Mouse (Mus musculus) kidney, adult 2 months (tissue): ENCODE results near the gene Irf2.
A peak's percentile ranks its signal among the peaks of the same experiment; 100 is the strongest.

ENCODE experiments used
- CTCF ChIP-seq: fragments of 200-500 bp; conservative IDR thresholded peaks from 2 replicates; pipeline ENCODE4 v1.5.1; 2011; ENCODE audit warnings: low read depth, mild to moderate bottlenecking, control low read depth, low read length, moderate library complexity, mixed read lengths; ENCODE audit not compliant: insufficient read depth, insufficient read length
- POLR2A ChIP-seq: fragments of 200-500 bp; IDR thresholded peaks from one replicate; pipeline ENCODE4 v1.6.1; 2011; ENCODE audit warnings: low read depth, low read length, control low read depth

DNA sequence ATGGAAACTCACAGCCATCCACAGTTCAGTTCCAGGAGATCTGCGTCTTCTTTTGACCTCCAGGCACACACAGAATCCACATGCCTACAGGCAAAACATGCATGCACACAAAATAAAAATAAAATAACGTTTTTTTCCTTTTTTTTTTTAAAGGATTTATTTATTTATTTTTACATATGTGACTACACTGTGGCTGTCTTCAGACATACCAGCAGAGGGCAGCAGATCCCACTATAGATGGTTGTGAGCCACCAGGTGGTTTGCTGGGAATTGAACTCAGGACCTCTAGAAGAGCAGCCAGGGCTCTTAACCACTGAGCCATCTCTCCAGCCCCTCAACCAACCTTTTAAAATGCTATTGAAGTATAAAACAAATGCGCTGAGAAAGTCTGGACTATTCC, 3.3 kb upstream of the Irf2 start:
- TF ChIP-seq CTCF, result peak; percentile 20; the same call in 1 of the 2 replicates
- TF ChIP-seq POLR2A, result no peak
